Mouse (Mus musculus) brain, embryonic 18.5 days (tissue): Measurements from ENCODE around the gene Fam49a.
A peak's percentile ranks its signal among the peaks of the same experiment; 100 is the strongest.
"Not testable (repeated sequence)": the region's sequence is repeated elsewhere in the genome, so short reads cannot be mapped to it uniquely, and the experiment has no call there.

Experiments
- DNase-seq: peaks from one replicate; pipeline ENCODE4 v3.0.0-alpha.2; 2012; ENCODE audit warnings: low read depth, low spot score

The Fam49a gene

DNA sequence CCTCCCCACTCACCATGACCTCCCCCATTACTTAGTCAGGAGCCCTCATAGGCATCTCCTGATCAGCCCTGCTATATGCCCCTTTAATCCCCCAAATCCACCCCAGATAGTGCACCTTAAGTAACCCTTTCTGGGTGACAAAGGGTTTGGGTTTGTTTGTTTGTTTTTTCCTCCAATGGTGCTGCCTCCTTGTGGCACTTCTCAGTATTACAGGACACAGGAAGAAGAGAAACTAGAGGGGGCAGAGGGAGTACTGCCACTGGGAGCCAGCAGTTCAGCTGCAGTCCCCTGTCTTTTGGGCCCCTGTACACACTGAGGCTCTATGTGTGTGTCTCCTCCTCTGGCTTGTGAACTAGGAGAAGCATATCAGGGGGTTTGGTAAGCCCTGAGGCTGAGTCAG, 51.5 kb downstream of the Fam49a start:
- no peak for DNase-seq

- DNase-seq, result no peak
Observed at GRCm38 (mm10) chr12:12313919-12314318, 52.0 kb downstream of the Fam49a start.

- no peak for DNase-seq
Observed at GRCm38 (mm10) chr12:12314326-12314725, 52.4 kb downstream of the Fam49a start.

- DNase-seq, result no peak
Observed at GRCm38 (mm10) chr12:12315011-12315410, 53.1 kb downstream of the Fam49a start.

DNA sequence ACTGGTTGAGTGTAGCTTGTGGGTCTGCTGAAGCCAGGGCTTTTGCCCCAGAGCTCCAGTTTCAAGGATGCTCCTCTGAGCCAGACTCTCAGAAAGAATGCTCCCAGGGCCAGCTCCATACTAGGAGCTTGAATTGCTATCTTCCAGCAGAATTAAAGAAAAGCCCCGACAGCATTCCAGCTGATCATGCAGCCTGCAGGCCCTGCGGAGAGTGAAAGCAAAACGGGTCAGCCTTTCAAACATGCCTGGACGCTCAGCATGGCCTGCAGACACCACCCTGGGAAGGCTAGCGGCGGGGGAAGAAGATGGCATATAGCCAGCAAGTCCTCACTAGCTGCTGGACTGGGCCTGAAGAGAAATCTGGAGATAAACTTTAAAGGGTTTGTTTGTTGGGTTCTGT, 55.0 kb downstream of the Fam49a start:
- no peak for DNase-seq

DNA sequence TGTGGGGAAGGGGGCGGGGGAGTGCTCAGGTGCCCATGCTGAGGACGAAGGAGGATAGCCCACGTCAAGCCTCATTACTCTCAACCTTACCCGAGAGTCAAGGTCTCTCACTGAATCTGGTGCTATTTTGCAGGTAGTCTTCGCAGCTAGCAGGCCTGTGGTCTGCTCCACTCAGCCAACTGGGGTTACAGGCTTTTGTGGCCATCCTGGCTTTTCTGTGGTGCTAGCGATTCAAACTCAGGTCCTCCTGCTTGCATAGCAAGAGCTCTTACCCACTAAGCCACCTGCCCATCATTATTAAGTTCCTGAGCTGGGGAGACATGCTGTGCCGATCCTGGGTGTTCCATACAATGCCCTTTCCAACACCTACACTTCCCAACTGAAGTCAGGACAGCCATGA, 55.7 kb downstream of the Fam49a start:
- no peak for DNase-seq

DNA sequence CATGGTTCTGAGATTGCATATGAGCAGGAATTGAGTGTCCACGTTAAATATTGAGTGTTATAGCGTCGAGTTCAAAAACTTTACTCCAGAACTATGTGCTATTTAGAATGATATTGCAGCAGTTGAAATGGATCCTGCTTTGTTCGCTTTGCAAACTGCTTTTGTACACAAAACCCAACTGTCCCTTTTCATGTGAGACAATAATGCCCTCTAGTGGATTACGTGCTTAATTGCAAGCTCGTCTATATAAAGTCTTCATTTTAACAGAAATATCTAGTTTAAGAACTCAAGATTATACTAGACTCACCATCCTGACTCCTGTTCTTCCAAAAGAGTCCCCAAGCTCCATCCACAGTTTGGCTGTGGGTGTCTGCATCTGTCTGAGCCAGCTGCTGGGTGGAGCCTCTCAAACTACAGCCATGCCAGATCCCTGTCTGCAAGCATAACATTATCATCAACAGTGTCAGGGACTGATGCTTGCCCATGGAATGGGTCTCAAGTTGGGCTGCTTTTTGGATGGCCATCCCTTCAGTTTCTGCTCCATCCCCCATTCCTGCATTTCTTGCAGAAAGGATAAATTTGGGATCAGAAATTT, 56.3 kb downstream of the Fam49a start:
- peak; percentile 60 for DNase-seq

DNA sequence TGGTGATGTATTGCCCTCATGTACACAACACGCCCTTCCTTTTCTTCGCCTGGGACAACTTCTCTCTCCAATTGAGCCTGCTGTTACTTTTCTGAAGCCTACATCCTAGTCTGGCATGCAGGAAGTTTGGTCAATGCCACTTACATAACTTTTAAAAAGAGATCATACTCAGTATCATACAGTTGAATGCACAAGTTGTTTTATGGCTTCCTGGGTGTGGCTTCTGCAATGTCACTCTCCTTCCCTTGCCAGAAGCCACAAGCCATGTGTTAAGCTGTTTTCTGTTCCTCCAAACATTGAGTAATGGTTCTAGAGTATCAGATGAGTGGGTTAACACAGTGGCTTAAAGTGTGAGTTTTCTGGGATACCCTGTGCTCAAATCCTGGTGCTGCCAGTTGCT, 58.8 kb downstream of the Fam49a start:
- no peak for DNase-seq

- no peak for DNase-seq
Observed at GRCm38 (mm10) chr12:12321111-12321510, 59.2 kb downstream of the Fam49a start.

- no peak for DNase-seq
Observed at GRCm38 (mm10) chr12:12323084-12323483, 61.1 kb downstream of the Fam49a start.

DNA sequence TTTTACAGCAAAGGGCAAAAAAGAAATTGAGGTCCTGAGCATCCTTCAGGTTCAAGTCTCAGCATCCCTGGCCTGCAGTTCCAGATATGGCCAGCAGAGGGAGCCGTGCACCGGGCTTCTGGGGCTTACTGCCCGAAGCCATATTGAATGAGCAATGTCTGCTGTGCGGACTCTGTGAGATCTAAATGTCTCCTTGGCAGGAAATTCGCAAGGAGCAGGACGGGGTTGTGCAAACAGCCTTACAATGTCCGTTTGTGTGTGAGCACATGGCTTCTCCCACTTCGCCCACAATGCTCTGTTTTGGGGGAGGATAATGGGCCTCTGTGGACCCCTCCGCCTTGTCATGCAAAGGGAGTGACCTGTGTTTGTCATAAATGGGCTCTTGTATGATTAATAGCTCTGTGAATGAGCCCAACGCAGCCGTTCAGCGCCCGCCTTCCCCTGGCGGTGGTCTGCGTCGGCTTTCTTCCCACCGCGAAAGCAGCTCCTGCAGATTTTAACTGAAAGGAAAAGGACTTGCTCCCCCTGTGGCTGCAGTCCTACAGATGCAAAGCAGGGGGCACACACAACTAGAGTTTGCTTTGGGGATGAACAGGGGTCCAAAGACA, 61.8 kb downstream of the Fam49a start:
- DNase-seq, result peak; percentile 68

DNA sequence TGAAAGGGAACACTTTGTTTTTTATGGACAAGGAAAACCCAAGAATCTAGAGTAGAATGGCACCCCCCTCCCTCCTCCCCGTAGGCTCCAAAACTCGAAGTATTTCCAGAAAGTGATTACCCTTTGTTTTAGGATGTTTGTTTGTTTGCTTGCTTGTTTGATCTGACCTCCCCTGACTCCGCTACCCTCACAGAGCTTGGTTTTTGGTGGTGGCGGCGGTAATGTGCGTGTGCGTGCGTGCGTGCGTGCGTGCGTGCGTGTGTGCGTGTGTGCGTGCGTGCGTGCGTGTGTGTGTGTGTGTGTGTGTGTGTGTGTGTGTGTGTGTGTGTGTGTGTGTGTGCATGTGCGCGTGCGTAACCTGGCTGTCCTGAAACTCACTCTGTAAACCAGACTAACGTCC, 62.3 kb downstream of the Fam49a start:
- not testable (repeated sequence) for DNase-seq

DNA sequence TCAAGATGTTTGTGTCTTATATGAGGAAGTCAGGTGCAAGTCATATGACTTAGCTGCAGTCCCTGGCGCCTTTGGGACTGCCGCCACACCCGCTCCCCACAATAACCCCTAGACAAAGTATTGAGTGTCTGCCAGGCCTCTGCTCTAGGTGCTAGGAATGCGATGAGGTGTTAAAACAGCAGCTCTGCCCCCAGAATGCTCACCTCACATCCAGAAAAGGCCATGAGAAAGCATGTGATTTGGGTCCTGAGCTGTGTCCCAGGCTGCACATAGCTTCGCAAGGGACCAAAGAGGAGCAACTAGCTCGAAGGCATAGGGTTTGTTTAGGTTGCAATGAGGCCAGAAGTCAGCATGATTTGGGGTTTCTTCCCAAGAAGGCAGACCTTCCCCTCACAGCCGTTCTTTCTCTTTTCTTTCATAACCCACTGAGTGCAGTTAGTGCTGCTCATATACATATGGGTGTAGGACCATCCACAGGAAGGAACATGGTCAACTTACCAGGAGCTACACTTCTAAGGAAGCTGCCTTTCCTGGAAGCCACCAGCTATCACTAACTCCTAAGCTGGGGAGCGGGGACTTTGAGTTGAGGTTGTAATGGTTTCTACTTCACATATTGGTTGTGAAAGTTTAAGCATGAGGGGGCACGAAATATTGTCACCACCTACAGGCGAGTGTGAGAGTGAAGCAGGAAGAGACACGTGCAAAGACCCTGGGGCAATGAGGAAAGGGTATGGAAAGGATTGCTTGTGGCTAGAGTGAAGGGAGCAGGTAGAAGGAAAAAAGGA, 71.8 kb downstream of the Fam49a start:
- DNase-seq, result no peak

DNA sequence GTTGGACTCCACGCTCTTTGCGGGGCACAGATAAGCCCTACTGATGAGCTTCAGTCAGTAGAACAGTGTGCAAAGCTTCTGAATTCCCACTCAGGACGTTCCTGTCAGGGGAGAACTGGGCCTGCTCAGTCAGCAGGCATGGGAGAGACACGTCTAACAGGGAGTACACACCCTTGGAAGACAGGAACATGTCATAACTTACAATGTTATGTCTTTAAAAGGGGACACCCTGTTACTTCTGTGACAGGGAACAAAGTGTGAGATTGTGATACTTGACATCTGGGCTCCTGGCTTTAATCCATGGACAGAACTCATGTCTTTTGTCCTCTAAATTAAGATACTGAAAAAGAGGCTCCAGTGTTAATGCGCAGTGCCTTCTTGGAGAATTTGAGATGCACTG, 72.5 kb downstream of the Fam49a start:
- no peak for DNase-seq

GRCm38 (mm10) chr12:12335566-12335965, 73.6 kb downstream of the Fam49a start:
- DNase-seq, result no peak

DNA sequence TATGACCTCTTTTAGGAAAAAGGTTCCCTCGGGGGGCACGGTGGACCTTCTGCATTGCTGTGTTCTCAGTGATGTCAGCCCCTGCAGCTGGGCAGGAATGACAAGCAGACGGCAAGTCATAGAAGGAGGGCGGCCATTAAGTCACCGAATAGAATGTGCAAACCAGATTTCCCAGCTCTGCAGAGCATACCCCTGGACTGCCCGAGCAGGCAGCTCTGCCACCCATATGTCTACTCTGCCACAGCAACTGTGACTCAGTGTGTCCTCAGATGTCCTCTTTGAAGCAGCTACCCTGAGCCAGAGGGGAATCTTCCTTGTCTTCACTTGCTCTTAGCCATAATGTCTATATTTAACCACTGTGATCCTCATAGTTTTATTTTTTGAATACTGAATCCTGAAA, 75.4 kb downstream of the Fam49a start:
- DNase-seq, result no peak

- no peak for DNase-seq
Observed at GRCm38 (mm10) chr12:12343320-12343719, 81.4 kb downstream of the Fam49a start.

- DNase-seq, result no peak
Observed at GRCm38 (mm10) chr12:12348625-12349024, 86.7 kb downstream of the Fam49a start.

GRCm38 (mm10) chr12:12349645-12350288, 87.8 kb downstream of the Fam49a start:
- DNase-seq, result no peak

DNA sequence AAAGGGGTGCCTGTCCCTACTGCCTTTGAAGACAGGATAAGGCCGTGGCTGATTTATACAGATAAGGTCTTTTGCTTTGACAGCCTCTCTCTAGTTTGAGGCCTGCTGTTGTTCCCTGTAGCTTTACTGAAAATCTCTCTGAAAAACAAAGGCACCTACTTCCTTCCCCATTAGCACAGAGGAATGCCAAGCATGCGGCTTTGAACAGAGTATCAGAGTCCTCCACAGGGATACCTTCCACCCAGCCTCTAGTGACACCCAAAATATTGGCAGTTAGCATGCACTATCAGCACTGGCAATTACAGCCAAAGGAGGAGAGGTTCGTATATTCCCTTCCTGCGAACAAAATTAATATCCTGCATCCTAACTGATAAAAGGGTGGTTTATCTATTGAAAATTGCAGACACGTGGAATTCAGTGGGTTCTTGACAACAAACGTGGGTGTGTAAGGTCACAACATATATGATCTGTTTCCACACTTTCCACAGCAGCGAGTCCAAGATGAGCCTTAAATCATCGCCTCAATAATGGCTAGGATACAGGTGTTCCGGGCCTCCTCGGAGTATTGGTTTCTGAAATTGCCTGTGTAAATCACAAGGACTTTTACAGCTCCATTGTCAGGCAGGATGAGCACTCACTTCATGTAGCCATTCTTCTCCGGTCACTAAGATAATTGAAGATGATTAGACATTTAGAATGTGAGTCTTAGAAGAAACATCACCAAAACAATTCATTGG, 90.0 kb downstream of the Fam49a start:
- DNase-seq, result no peak

DNA sequence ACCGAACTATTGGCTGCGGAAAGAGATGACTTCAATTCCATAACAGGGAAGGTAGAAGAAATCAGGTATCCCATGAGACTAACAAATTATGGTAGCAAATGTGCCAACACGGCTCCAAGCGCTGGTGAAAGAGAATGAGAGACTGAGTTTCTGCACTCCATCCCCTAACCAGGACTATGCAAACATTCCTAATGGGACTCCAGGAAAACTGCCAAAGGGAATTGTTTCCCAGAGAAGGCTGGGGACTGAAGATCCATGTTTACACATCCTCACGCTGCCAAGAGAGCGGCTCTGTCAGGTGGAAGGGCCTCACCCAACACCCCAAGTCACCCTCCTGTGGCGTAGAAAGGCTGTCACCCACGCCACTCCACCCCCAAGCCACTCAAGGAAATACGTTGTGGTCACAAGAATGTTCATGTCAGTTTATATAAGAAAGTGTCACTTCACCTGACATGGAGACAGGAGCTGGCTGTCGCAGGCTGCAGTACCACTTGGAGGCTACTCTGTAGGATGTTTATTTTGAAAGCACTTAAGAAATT, 92.2 kb downstream of the Fam49a start:
- DNase-seq, result no peak

DNA sequence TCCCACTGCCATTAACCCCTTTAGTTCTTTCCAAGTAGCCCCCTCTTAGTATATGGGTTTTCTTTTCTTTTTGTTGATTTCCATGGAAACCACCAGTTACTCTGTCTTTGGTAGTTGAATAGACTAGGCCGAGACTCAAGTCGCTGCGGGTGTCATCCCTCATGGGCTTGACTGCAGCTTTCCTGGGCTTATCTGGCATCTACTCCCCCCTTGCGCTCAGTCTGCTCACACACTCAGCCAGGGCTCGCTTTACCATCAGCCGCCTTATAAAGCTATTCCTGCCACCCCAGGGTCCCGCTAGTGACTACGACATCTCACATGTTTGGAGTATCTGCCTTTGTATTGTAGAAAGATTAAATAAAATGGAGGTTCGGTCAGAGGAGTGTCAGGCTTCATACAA, 94.1 kb downstream of the Fam49a start:
- DNase-seq, result no peak
